Mouse (Mus musculus) thymus, adult 2 months (tissue): ENCODE results near the gene Fstl3.

ENCODE experiments used
- CTCF ChIP-seq: fragments of 200-500 bp; IDR thresholded peaks from 2 replicates; pipeline ENCODE4 v1.5.1; 2012; ENCODE audit warnings: mild to moderate bottlenecking, control low read depth, low read length, moderate library complexity, borderline replicate concordance; ENCODE audit not compliant: control insufficient read depth, poor library complexity, insufficient read depth; ENCODE audit errors: extremely low read depth
- POLR2A ChIP-seq: fragments of 200-500 bp; IDR thresholded peaks from 2 replicates; pipeline ENCODE4 v1.6.1; 2012; ENCODE audit warnings: mild to moderate bottlenecking, low read length, control low read depth, moderate library complexity; ENCODE audit not compliant: control insufficient read depth, poor library complexity, insufficient read depth; ENCODE audit errors: extremely low read depth

- TF ChIP-seq POLR2A (no peak), CTCF (no peak)
Observed at GRCm38 (mm10) chr10:79748496-79748895, 28.6 kb upstream of the Fstl3 start.
